Mouse (Mus musculus) heart, embryonic 16.5 days (tissue): ENCODE measurements around the gene Spata19. TPM values are rescaled to one million over a fixed set of nuclear protein-coding genes. Genes with fewer than 3 reads are reported as not detected.

Experiments used
- ATAC-seq: fragments of 200-750 bp; cut with Nextera tagmentation; replicated peaks from 2 replicates; pipeline ENCODE4 v1.8.0; 2017; ENCODE audit warnings: moderate number of reproducible peaks; ENCODE audit not compliant: insufficient read depth, low FRiP score; ENCODE audit errors: extremely low read depth
- H3K27ac ChIP-seq: fragments of 300-500 bp; sonication (generic); 2 replicates; pipeline ENCODE4 v1.5.1; 2014; ENCODE audit warnings: mild to moderate bottlenecking, low read length, control low read depth, moderate library complexity
- H3K27me3 ChIP-seq: fragments of 300-500 bp; sonication (generic); 2 replicates; pipeline ENCODE4 v1.6.1; 2014; ENCODE audit warnings: low read length, mixed read lengths; ENCODE audit not compliant: control insufficient read depth, insufficient read depth
- H3K36me3 ChIP-seq: fragments of 300-500 bp; sonication (generic); 2 replicates; pipeline ENCODE4 v1.6.1; 2014; ENCODE audit not compliant: control insufficient read depth, insufficient read depth
- H3K4me1 ChIP-seq: fragments of 300-500 bp; sonication (generic); 2 replicates; pipeline ENCODE4 v1.6.1; 2014; ENCODE audit warnings: low read length, mixed read lengths; ENCODE audit not compliant: control insufficient read depth, insufficient read depth
- H3K4me2 ChIP-seq: fragments of 300-500 bp; sonication (generic); 2 replicates; pipeline ENCODE4 v1.6.1; 2014; ENCODE audit warnings: low read depth, mild to moderate bottlenecking, control low read depth, low read length
- H3K4me3 ChIP-seq: fragments of 300-500 bp; sonication (generic); 2 replicates; pipeline ENCODE4 v1.5.1; 2014; ENCODE audit warnings: mild to moderate bottlenecking, control low read depth, low read length
- H3K9ac ChIP-seq: fragments of 300-500 bp; sonication (generic); 2 replicates; pipeline ENCODE4 v1.6.1; 2014; ENCODE audit warnings: low read length, control low read depth
- H3K9me3 ChIP-seq: fragments of 300-500 bp; sonication (generic); replicated peaks from 2 replicates; pipeline ENCODE4 v1.6.1; 2016; ENCODE audit warnings: low read length; ENCODE audit not compliant: control insufficient read depth
- WGBS: fragments of 180-500 bp; shearing (Covaris S2); extraction: QIAGEN DNeasy Blood & Tissue Kit; methylation state at CpG from one replicate; pipeline ENCODE4 v1.1.7; 2014; 5-methylcytosine and 5-hydroxymethylcytosine counted together
- polyA plus RNA-seq: library from polyadenylated mRNA; unstranded; fragments of >200 nt; fragmentation: Nextera tagmentation; extraction: Ambion mirVana; gene quantifications from 2 replicates; pipeline ENCODE4 v1.2.1, GENCODE M21; 2015

Gene Spata19
- not detected in 2 replicates for polyA plus RNA-seq

- H3K4me2 ChIP-seq, result no peak within 1 kb of the TSS
- no peaks in the 10 kb centered on the region for H3K36me3 ChIP-seq
- ATAC-seq, result no peak
- H3K4me1 ChIP-seq, result no peaks in the 10 kb centered on the region
- no peaks in the 10 kb centered on the region for H3K27me3 ChIP-seq
- H3K27ac ChIP-seq, result no peak within 1 kb of the TSS
- H3K4me3 ChIP-seq, result no peak within 1 kb of the TSS
- WGBS, result 64% methylated on average over 3 of the region's 3 CpGs
- H3K9ac ChIP-seq, result no peak within 1 kb of the TSS
- no peaks in the 10 kb centered on the region for H3K9me3 ChIP-seq
Observed at GRCm38 (mm10) chr9:27396500-27396899, at the start of gene Spata19. TSS of gene Spata19 (plus strand) at chr9:27396800.

GRCm38 (mm10) chr9:27353082-27353481 is 43.5 kb upstream of the Spata19 start:
- Histone ChIP-seq H3K27me3 (no peaks in the 10 kb centered on the region), H3K9ac (no peak overlapping the region), H3K9me3 (no peaks in the 10 kb centered on the region), H3K27ac (no peak overlapping the region), H3K36me3 (no peaks in the 10 kb centered on the region), H3K4me2 (no peak overlapping the region), H3K4me1 (no peaks in the 10 kb centered on the region), H3K4me3 (no peak overlapping the region)
- ATAC-seq, result no peak
- WGBS, result 77% methylated on average over 7 of the region's 7 CpGs

- H3K27ac ChIP-seq, result no peak overlapping the region
- H3K27me3 ChIP-seq, result no peaks in the 10 kb centered on the region
- 75% methylated on average over 6 of the region's 6 CpGs for WGBS
- H3K4me3 ChIP-seq, result no peak overlapping the region
- H3K4me1 ChIP-seq, result no peaks in the 10 kb centered on the region
- no peak for ATAC-seq
- no peaks in the 10 kb centered on the region for H3K36me3 ChIP-seq
- H3K9me3 ChIP-seq, result no peaks in the 10 kb centered on the region
- H3K4me2 ChIP-seq, result no peak overlapping the region
- H3K9ac ChIP-seq, result no peak overlapping the region
Observed at GRCm38 (mm10) chr9:27357893-27358292, 38.7 kb upstream of the Spata19 start.

DNA sequence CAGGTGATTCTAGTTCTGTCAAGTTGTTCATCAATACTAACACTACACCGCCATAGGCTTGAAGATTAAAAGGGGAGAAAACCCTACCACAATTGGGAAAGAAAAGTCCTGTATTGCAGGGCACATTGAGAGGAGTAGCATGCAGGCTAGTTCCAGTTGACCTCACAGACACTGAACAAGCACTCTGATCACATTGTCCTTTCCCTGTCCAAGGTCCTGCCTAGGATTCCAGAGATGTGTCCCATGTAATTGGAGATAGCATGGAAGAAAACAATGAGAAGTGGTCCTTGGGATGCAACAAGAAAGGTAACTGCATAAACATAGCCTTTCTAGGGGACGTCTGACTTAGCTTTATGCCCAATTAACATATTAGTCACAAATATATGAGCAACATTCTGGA is 29.4 kb upstream of the Spata19 start:
- ATAC-seq, result no peak
- Histone ChIP-seq H3K4me2 (no peak overlapping the region), H3K4me3 (no peak overlapping the region), H3K4me1 (no peaks in the 10 kb centered on the region), H3K9me3 (no peaks in the 10 kb centered on the region), H3K27ac (no peak overlapping the region), H3K9ac (no peak overlapping the region), H3K36me3 (no peaks in the 10 kb centered on the region), H3K27me3 (no peaks in the 10 kb centered on the region)
- WGBS, result 56% methylated on average over 2 of the region's 2 CpGs

- ATAC-seq, result no peak
- no peaks in the 10 kb centered on the region for H3K9me3 ChIP-seq
- no peaks in the 10 kb centered on the region for H3K4me1 ChIP-seq
- no peak overlapping the region for H3K4me3 ChIP-seq
- WGBS, result 73% methylated on average over 2 of the region's 2 CpGs
- no peaks in the 10 kb centered on the region for H3K27me3 ChIP-seq
- no peak overlapping the region for H3K9ac ChIP-seq
- H3K4me2 ChIP-seq, result no peak overlapping the region
- no peak overlapping the region for H3K27ac ChIP-seq
- no peaks in the 10 kb centered on the region for H3K36me3 ChIP-seq
Observed at GRCm38 (mm10) chr9:27369108-27369507, 27.5 kb upstream of the Spata19 start.

GRCm38 (mm10) chr9:27375746-27376145 is 20.9 kb upstream of the Spata19 start:
- Histone ChIP-seq H3K9me3 (no peaks in the 10 kb centered on the region), H3K36me3 (no peaks in the 10 kb centered on the region), H3K9ac (no peak overlapping the region), H3K4me1 (no peaks in the 10 kb centered on the region), H3K4me3 (no peak overlapping the region), H3K4me2 (no peak overlapping the region), H3K27ac (no peak overlapping the region), H3K27me3 (no peaks in the 10 kb centered on the region)
- ATAC-seq, result no peak
- WGBS, result 13% methylated on average over 1 of the region's 1 CpGs

DNA sequence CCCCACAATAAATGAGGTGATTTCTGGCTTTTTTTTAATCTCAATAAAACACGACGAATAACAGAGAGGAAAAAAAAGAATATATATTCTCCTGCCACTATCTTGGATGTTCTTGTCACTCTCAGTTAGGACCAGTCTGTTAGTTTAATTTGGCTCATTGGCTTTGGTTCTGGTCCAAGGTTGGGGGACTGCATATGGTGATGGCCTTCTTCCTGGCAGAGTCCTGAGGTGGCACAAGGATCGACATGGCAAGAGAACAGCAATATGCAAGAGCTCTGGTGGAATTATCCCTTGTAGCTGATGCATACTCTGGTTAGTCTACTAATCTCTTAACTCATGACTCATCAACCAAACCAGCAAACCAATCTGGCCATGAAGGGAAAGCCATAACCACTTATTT is 9.6 kb upstream of the Spata19 start:
- Histone ChIP-seq H3K36me3 (no peaks in the 10 kb centered on the region), H3K27me3 (no peaks in the 10 kb centered on the region), H3K4me2 (no peak overlapping the region), H3K4me3 (no peak overlapping the region), H3K4me1 (no peaks in the 10 kb centered on the region), H3K27ac (no peak overlapping the region), H3K9me3 (no peaks in the 10 kb centered on the region), H3K9ac (no peak overlapping the region)
- 78% methylated on average over 3 of the region's 3 CpGs for WGBS
- no peak for ATAC-seq

GRCm38 (mm10) chr9:27401169-27401568 is 4.6 kb downstream of the Spata19 start:
- no peak for ATAC-seq
- 72% methylated on average over 4 of the region's 4 CpGs for WGBS
- Histone ChIP-seq H3K9ac (no peak overlapping the region), H3K9me3 (no peaks in the 10 kb centered on the region), H3K4me1 (no peaks in the 10 kb centered on the region), H3K36me3 (no peaks in the 10 kb centered on the region), H3K4me3 (no peak overlapping the region), H3K27me3 (no peaks in the 10 kb centered on the region), H3K27ac (no peak overlapping the region), H3K4me2 (no peak overlapping the region)

DNA sequence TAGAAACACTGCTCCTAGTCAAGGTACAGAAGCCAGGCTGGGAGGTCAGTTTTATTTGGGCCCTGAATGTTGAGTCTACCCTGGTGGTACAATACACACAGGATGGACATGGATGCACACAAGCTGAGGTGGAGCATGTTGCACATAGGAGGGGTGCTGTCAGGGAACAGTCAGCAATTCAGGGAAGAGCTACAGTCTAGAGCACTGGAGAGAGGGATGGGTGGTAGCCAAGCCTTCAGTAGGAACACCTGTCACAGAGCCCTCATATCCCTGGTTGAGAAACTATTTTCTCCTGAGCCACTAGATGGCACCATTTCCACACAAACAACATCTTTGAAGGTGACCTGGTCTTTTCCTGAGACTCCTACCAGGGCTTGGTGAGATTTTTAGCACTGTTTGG is 13.1 kb downstream of the Spata19 start:
- no peak for ATAC-seq
- no peak overlapping the region for H3K9ac ChIP-seq

DNA sequence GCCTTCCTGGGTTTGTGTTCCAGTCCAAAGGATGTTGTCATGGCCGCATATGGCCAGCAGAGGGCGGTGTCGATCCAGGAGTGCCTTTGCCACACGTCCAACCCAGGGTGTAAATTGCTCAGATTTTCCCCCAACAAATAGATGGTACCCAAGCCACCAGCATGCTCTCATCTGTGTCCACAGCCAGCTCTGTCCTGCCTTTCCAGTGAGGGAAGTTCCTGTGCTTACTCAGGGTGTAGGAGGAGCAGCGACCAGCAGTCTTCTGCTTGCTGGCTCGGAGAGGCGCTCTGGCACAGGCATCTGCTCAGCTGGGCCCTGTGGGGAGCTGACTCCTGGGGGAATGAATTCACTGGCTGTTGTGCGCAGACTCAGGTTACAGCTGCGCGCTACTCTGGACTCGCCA is 17.5 kb downstream of the Spata19 start:
- Histone ChIP-seq H3K4me3 (no peak overlapping the region), H3K4me1 (no peaks in the 10 kb centered on the region), H3K27me3 (peaks cover 3% of the 10 kb centered on the region; the same call in 1 of the 2 replicates), H3K36me3 (no peaks in the 10 kb centered on the region), H3K9me3 (no peaks in the 10 kb centered on the region), H3K9ac (no peak overlapping the region), H3K4me2 (peak overlapping the region; percentile 42; the same call in 1 of the 2 replicates), H3K27ac (no peak overlapping the region)
- WGBS, result 3% methylated on average over 11 of the region's 11 CpGs
- ATAC-seq, result no peak

More for the DNA sequence above, 13.1 kb downstream of the Spata19 start:
- no peak overlapping the region for H3K4me3 ChIP-seq
- no peak overlapping the region for H3K27ac ChIP-seq
- no peaks in the 10 kb centered on the region for H3K4me1 ChIP-seq
- no peaks in the 10 kb centered on the region for H3K9me3 ChIP-seq
- H3K4me2 ChIP-seq, result no peak overlapping the region
- H3K27me3 ChIP-seq, result peaks cover 3% of the 10 kb centered on the region; the same call in 1 of the 2 replicates
- H3K36me3 ChIP-seq, result no peaks in the 10 kb centered on the region
